Mouse (Mus musculus): ENCODE data around the gene Capn1.

Gene Capn1

GRCm38 (mm10) chr19:6038326-6038725 is 22.6 kb upstream of the Capn1 start:
- peak in 1 of 2 experiments; percentile 57 for DNase-seq

GRCm38 (mm10) chr19:6037695-6038094 is 22.0 kb upstream of the Capn1 start:
- DNase-seq = no peak

- no peak for DNase-seq
Observed at GRCm38 (mm10) chr19:6035966-6036585, 20.4 kb upstream of the Capn1 start.

- DNase-seq = no peak
Observed at GRCm38 (mm10) chr19:6030520-6031280, 15.0 kb upstream of the Capn1 start.

- no peak for DNase-seq
Observed at GRCm38 (mm10) chr19:6029426-6029825, 13.7 kb upstream of the Capn1 start.

DNA sequence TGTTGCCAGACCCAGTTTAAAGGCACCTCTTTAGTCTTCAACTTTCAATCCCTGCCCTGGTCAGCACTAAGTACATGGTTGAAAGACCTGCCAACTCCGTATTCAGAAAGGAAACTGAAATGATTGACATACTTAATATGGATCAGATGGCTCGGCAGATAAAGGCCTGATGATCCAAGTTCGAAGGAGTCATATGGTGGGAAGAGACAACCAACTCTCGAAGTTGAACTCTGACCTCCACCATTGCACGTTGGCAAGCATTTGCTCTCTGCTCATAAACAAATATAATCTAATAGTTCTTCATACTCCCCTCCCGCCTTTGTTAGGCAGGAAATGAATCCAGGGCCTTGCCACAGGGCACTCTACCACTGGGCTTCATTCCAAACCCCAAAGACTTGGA is 13.3 kb upstream of the Capn1 start:
- DNase-seq = no peak

DNA sequence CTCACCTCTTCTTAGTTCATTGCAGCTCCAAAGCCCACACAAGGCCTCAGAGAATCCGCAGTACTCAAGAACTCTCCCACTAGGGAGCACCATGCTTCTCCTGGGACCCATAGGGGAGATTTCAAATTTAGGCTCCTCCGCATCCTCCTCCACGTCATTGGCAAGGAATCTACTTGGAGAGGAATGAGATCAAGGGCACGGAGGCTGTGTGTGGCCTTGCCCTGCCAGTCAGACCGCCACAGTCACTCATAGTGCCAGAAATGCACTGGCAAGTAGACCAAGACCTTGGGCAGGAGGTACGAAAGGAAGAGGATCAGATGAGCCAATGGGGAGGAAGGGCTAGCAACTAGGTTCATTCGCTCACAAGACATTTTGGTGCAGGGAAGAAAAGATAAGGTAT is 8.2 kb upstream of the Capn1 start:
- no peak for DNase-seq

DNA sequence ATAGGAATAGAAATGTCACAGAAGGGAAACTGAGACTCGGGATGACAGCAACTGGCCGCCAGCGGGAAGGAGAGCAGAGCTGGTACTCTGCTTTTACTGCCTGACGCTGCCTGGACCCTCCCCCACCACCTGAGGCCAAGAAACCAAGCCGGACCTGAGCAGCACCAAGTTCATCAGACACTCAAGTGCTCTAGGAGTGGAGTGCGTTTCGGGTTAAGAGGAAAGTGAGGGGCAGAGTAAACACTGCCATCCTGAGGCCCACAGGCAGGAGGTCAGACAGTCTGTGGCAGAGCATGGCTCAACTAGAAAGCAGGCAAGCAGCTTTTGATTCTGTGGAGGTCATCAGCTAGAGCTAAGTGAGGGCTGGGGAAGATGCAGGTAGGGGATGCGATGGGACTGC is 7.4 kb upstream of the Capn1 start:
- DNase-seq = no peak

DNA sequence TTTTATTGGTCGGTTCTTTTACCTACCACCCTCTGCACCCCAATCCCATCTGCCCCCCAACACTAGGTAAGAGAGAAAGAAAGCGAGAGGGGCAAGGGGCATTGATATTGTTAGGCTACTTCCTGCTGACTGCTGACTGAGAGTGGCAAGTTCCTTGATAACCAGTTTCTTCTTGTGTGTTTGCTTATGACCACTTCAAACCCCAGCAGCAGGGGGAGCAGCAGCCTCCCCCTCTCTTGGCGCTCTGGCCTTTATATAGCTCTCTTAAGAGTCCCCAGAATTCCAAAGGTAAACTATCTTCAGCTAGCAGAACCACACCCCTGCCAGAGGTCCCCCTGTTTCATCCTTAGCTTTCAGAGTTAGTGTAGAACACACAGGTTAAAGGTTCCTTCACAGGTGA is 4.6 kb upstream of the Capn1 start:
- no peak for DNase-seq

DNA sequence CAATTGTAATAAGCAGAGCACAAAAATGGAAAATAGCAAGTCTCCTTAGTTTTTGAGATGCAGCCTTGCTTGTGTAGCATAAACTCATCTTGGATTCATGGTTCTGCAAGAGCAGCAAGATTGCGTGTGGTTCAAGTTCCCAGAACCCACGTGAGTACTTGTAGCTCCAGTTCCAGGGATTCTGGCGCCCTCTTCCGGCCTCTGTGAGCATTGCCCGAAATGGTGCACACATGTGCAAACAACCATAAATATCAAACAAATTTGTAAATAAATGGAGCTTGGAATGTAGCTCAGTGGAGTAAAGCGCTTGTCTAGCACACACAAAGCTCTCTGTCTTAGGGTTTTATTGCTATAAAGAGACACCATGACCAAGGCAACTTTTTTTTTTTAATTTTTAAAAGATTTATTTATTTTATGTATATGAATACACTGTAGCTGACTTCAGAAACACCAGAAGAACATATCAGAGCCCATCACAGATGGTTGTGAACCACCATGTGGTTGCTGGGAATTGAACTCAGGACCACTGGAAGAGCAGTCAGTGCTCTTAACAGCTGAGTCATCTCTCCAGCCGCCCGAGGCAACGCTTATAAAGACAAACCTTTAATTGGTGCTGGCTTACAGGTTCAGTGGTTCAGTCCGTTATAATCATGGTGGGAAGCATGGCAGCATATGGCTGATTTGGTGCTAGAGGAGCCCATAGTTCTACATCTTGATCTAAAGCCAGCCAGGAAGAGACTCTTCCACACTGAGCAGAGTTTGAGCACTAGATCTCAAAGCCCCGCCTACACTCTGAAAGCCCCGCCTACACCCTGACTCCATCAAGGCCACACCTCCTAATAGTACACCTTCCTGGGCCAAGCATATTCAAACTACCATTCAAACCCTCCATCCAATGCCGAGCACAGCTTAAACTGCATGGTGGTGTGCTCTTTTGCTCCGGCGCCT is 2.7 kb upstream of the Capn1 start:
- DNase-seq = peak; percentile 89 to 95

GRCm38 (mm10) chr19:6016532-6016931 is 835 bp upstream of the Capn1 start:
- DNase-seq = peak in 1 of 2 experiments; percentile 22

DNA sequence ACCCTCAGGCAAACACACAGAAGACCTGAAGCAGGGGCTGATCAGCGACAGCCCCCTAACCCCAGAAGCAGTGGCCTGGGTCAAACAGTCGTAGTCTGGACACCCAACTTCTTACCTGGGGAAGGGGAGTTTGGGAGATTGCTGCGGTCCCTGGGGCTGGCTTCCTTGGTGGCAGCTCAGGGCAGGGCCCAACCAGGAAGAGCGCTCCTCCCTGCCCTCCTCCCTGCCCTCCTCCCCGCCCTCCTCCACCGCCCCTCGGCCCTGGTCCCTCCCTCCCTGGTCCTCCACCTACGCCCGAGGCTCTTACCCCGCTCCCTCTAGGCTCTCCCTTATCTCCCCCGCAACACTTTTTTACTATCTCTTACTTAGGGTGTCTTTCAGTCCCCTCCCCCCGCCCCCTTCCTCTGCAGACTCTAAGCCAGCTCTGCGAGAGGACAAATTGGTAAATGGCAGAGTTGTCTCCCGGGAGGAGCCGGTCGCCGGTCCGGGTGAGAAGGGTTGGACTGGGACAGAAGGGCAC is 646 bp downstream of the Capn1 start:
- peak; percentile 48 to 54 for DNase-seq

DNA sequence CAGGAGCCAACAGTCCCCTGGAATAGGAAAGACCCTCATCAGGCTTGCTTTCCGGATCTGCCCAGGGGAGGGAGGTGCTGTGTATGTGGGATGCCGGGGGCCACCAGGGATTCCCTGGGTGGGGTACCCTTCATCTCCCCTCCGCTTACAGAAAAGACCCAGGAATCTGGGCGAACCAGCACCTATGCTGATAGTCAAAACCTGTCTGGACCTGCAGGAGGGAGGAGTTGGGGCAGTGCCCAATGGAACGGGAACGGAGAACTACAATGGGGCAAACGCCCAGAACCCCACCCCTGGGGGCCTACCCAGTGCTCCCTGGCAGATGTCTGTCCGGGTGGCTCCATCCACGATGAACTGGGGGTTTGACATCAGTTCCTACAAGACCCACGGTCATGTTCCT is 2.0 kb downstream of the Capn1 start:
- no peak for DNase-seq

DNA sequence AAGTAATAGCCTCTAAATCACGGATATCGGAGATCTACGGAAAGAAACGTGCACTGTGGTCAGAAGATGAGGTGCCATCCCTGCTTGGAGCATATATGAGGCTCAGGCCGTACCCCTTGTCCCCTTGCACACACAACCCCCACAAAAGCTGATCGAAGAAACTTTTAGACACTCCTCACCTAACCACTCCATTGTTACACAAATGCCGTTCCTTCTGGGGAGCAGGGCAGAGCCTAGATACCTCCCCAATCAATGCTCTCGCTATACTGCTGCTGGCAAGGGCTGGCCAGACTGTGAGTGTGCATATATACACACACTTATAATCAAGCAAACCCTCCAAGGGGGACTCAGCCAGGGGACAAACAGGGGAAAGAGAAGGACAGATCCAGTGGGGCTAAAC is 6.6 kb downstream of the Capn1 start:
- DNase-seq = no peak

GRCm38 (mm10) chr19:6007013-6007412 is 8.7 kb downstream of the Capn1 start:
- DNase-seq = no peak

DNA sequence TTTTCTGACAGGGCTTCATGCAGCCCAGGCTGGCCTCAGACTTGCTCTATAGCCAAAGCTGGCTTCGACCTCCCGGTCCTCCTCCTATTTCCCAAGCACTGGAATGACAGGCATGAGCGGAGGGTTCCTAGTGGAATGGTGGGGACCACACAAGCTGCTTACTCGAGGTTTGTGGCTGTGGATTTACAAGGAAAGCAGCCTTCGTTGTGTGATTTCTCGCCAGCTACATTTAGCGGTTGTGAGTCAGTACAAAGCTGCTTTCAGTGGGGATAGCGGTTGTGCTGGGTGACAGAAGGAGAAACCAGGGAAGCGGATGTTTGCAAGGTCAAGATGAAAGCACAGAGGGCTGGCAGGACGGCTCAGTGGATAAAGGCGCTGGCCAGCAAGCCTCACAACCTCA is 10.2 kb downstream of the Capn1 start:
- no peak for DNase-seq

- no peak for DNase-seq
Observed at GRCm38 (mm10) chr19:5999969-6000368, 15.7 kb downstream of the Capn1 start.

GRCm38 (mm10) chr19:5998180-5998579 is 17.5 kb downstream of the Capn1 start:
- no peak for DNase-seq

- DNase-seq = peak; percentile 69 to 71
Observed at GRCm38 (mm10) chr19:5994711-5995110, 21.0 kb downstream of the Capn1 start.

- no peak for DNase-seq
Observed at GRCm38 (mm10) chr19:5992012-5992411, 23.7 kb downstream of the Capn1 start.

- DNase-seq = no peak
Observed at GRCm38 (mm10) chr19:5991467-5991866, 24.2 kb downstream of the Capn1 start.

GRCm38 (mm10) chr19:5990921-5991320 is 24.8 kb downstream of the Capn1 start:
- DNase-seq = no peak

DNA sequence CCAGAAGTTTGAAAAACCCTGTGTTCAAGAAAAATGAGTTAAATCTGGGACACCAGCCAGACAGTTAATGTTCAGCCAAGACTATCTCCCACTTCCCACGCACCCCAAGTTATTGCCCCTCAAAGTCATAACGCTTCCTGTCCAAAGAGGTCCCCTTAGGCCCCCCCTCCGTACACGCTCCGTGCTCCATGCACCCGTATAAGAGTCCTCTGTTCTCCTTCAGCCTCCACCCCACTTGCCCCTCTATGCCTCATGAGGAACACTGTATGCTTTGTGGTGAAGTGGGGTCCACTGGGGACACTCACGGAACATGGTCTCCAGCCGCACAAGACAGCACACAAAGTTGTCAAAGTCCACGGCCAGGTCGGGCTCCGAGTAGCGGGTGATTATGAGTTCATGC is 25.7 kb downstream of the Capn1 start:
- DNase-seq = no peak
